ENCODE assay signal across 23 mouse cellular contexts in genomic region chr16:93581125-93581524, GRCm38 (mm10). TPM values are rescaled to one million over a fixed set of nuclear protein-coding genes. Genes with fewer than 3 reads are reported as not detected.
DNase-seq lines count a peak whose midpoint lies in the region; ATAC-seq lines count a peak whose summit lies in the region.
"Had no signal": no experiment of that assay in that cellular context is flagged by ENCODE, and none has a peak within 500 bp of the region (broad histone marks: within the 10 kb centered on the region; RNA-seq: fewer than 3 reads in every experiment).

No protein-coding gene starts in this region.

- no peak overlapping the region for H3K9ac ChIP-seq in heart, embryonic 16.5 days (ENCODE audit: low read length)
- H3K9ac ChIP-seq: forebrain, postnatal 0 days; limb, embryonic 12.5 days; liver, embryonic 14.5 days had no signal

- DNase-seq in adrenal gland, postnatal 14 days, result peak; percentile 58
- no peak for DNase-seq in adrenal gland, adult 8-10 months
- DNase-seq in heart, postnatal 10 days, result no peak
- peak; percentile 90 for DNase-seq in adipocyte (ENCODE audit: low spot score)
- peak; percentile 52 for DNase-seq in lung, postnatal 14 days
- DNase-seq in frontal cortex, postnatal 36 days (ENCODE audit: low spot score in 2 of 2), result no peak
- DNase-seq in kidney, postnatal 4 days, result no peak
- DNase-seq: cerebellum, adult 2 months; forebrain, postnatal 0 days; gastrocnemius, adult 2 months; heart, adult 11 months; kidney, adult 11 months; kidney, postnatal 10 days; spleen, adult 18-20 months had no signal

- 0 out of 2 replicates have a peak overlapping the region, but pooled peaks have one; percentile 32 for H3K27ac ChIP-seq in heart, embryonic 16.5 days (ENCODE audit: low read length)
- H3K27ac ChIP-seq: gastrocnemius, adult 2 months; left cerebral cortex, adult 2 months; limb, embryonic 12.5 days; liver, embryonic 14.5 days had no signal

- intact Hi-C loops in heart, postnatal 10 days (cut with DNase I), result no loop called here

- no peaks in the 10 kb centered on the region for H3K27me3 ChIP-seq in heart, embryonic 16.5 days (ENCODE audit: control insufficient read depth, insufficient read depth, low read length)

- H3K36me3 ChIP-seq in heart, embryonic 16.5 days (ENCODE audit: control insufficient read depth, insufficient read depth), result no peaks in the 10 kb centered on the region

- peaks cover 7% of the 10 kb centered on the region; the same call in 1 of the 2 replicates for H3K4me1 ChIP-seq in heart, embryonic 16.5 days (ENCODE audit: control insufficient read depth, insufficient read depth, low read length)
- H3K4me1 ChIP-seq: limb, embryonic 12.5 days had no signal

- ATAC-seq in heart, embryonic 16.5 days (replicated peaks; ENCODE audit: extremely low read depth, insufficient read depth, low FRiP score), result peak; percentile 60
- ATAC-seq: forebrain, postnatal 0 days; hindbrain, embryonic 16.5 days had no signal

- H3K4me3 ChIP-seq in heart, embryonic 16.5 days (ENCODE audit: low read length), result no peak overlapping the region
- H3K4me3 ChIP-seq: gastrocnemius, adult 2 months; left cerebral cortex, adult 2 months; limb, embryonic 12.5 days had no signal

- no peaks in the 10 kb centered on the region for H3K9me3 ChIP-seq in heart, embryonic 16.5 days (replicated peaks; ENCODE audit: control insufficient read depth, low read length)
- H3K9me3 ChIP-seq: limb, embryonic 12.5 days had no signal

- no peak overlapping the region for H3K4me2 ChIP-seq in heart, embryonic 16.5 days (ENCODE audit: low read depth, low read length)
- H3K4me2 ChIP-seq: limb, embryonic 12.5 days had no signal

- 31% methylated on average over 6 of the region's 6 CpGs for WGBS in heart, embryonic 16.5 days

RNA-seq across cellular contexts. Expression of gene Setd4, which starts 22.7 kb away (rescaled TPM):
- 5.4 and 11.7 TPM in 2 replicates for total RNA-seq in adrenal gland, postnatal 14 days (2021)
- total RNA-seq in adrenal gland, adult 8-10 months (2022), result 10 to 100 TPM in 1 of 4 experiments, 1 to 10 TPM in 3; 4.0 to 11.5 (median 7.1) TPM
- polyA plus RNA-seq in heart, embryonic 16.5 days (2015; fragmentation: Nextera tagmentation; extraction: Ambion mirVana), result 7.2 and 7.4 TPM in 2 replicates
- 1 to 10 TPM; 1.3 to 3.4 TPM for total RNA-seq in heart, postnatal 10 days (2021)

RNA-seq across cellular contexts. Expression of gene Cbr1, which starts 24.5 kb away (rescaled TPM):
- total RNA-seq in adrenal gland, postnatal 14 days (2021), result 128 and 147 TPM in 2 replicates
- total RNA-seq in adrenal gland, adult 8-10 months (2022), result 10 to 100 TPM; 82.7 to 91.9 (median 88.0) TPM
- polyA plus RNA-seq in heart, embryonic 16.5 days (2015; fragmentation: Nextera tagmentation; extraction: Ambion mirVana), result 57.8 and 60.2 TPM in 2 replicates
- total RNA-seq in heart, postnatal 10 days (2021), result 10 to 100 TPM; 29.0 to 34.0 TPM

RNA-seq across cellular contexts. Expression of gene Gm5678, which starts 46.8 kb away (rescaled TPM):
- 7.4 and 8.0 TPM in 2 replicates for total RNA-seq in adrenal gland, postnatal 14 days (2021)
- 1 to 10 TPM; 3.3 to 4.7 (median 3.4) TPM for total RNA-seq in adrenal gland, adult 8-10 months (2022)
- not detected in 2 replicates for polyA plus RNA-seq in heart, embryonic 16.5 days (2015; fragmentation: Nextera tagmentation; extraction: Ambion mirVana)
- total RNA-seq in heart, postnatal 10 days (2021), result 1 to 10 TPM; 1.4 to 1.8 TPM
- total RNA-seq: forebrain, postnatal 0 days; megakaryocyte-erythroid progenitor cell, adult 5-6 weeks; MEL had no signal
- polyA plus RNA-seq: embryonic facial prominence, embryonic 14.5 days; forebrain, postnatal 0 days; hindbrain, embryonic 16.5 days; limb, embryonic 12.5 days; liver, embryonic 14.5 days; neural tube, embryonic 11.5 days had no signal

Comparison
In these comparisons a context has a peak if more than half of its experiments do, and no peak if none do; other contexts are left out.
1. DNase-seq: peak in adrenal gland, postnatal 14 days (single experiment), adipocyte (single experiment) and lung, postnatal 14 days (single experiment); none in adrenal gland, adult 8-10 months (single experiment), heart, postnatal 10 days (0 of 2), frontal cortex, postnatal 36 days (0 of 2) and kidney, postnatal 4 days (0 of 2).